Mouse (Mus musculus): Measurements from ENCODE around the gene Morn3. TPM values are rescaled to one million over a fixed set of nuclear protein-coding genes. Genes with fewer than 3 reads are reported as not detected.

The Morn3 gene
- polyA plus RNA-seq, 1 experiment from 2014 or later: 0.45 TPM

DNA sequence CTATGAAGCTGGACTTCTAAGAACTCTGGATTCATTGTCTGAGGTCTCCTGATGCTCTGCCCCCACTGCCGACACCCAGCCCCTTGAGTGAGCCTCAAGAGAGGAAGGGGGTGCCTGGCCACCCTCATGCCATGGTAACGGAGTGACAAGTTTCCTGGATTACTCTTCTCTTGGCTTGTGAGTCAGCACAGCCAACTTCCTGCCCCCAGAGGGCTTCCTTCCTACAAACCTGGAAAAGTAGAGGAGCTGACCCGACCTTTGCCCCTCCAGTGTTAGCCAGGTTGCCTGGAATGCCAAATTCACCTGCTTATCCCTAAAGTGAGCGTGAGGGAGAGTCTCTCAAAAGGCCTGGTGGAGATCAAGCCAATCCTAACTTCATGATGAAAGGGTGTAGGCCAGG lies 29.3 kb downstream of the Morn3 start:
- no peaks in the 10 kb centered on the region for H3K36me3 ChIP-seq
- no peak for ATAC-seq
- H3K9me3 ChIP-seq: no peaks in the 10 kb centered on the region
- no peak overlapping the region for H3K4me2 ChIP-seq (replicated peaks)
- H3K27me3 ChIP-seq (replicated peaks): no peaks in the 10 kb centered on the region
- WGBS: 70% methylated on average over 4 of the region's 4 CpGs
- H3K27ac ChIP-seq: no peak overlapping the region
- no peak overlapping the region for H3K9ac ChIP-seq
- peaks cover 28% of the 10 kb centered on the region for H3K4me1 ChIP-seq (replicated peaks)
- no peak overlapping the region for H3K4me3 ChIP-seq (replicated peaks)

DNA sequence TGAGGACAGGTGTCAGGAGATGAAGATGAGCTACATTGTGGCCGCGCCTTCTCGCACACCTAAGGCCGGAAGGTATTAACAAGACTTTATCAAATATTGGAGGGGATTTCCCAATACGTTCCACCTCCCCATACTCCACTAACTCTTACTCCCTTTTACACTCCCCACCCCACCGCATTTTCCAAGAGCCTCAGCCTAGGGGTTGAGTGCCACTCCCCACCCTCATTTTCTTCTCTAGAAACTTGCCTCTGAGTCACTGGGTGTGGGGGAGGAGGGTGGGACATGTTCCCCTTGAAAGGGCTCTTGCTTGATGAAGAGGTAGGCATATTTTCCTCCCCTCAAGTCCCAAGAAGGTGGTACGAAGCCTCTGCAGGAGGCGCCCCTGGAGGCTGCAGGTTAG lies 30.9 kb downstream of the Morn3 start:
- Histone ChIP-seq H3K4me3 (replicated peaks) (peak overlapping the region; percentile 72), H3K4me1 (replicated peaks) (peaks cover 28% of the 10 kb centered on the region), H3K27me3 (replicated peaks) (no peaks in the 10 kb centered on the region), H3K9me3 (no peaks in the 10 kb centered on the region), H3K9ac (peak overlapping the region; percentile 78), H3K27ac (peak overlapping the region; percentile 95), H3K36me3 (no peaks in the 10 kb centered on the region), H3K4me2 (replicated peaks) (peak overlapping the region; percentile 74)
- no peak for ATAC-seq
- WGBS: 14% methylated on average over 8 of the region's 8 CpGs

DNA sequence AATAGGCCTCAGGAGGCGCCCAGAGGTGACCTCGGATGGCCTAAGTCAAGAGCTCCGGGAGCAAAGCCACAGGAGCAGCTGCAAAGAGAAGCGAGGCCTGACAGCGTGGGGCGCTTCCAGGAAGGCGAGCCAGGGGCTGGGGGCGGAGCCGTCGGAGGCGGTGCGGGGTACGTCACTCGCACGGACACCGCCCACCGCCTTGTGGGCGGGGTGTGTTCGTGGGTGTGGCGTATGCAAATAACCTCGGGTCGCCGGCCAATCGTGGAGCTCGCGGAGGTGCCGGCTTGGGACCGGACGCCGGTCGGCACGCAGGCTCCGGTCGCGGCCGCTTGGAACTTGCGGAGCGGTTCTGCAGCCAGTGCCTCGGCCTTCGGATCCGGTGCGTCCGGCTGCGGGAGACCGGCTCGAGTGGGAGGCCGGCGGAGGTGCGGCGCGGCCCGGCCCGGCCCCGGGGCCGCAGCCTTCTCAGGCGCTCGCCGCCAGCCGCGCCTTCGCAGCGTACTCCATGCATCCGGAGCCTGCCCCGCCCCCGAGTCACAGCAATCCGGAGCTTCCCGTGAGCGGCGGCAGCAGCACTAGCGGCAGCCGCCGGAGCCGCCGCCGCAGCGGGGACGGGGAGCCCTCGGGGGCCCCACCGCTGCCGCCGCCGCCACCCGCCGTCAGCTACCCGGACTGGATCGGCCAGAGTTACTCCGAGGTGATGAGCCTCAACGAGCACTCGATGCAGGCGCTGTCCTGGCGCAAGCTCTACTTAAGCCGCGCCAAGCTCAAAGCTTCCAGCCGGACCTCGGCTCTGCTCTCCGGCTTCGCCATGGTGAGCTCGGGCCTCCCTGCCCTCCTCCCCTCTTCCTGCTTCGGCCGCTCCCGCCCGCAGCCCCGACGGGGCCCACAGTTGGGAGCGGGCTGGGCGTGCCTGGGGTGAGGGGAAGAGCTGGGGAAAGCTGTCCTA lies 31.8 kb downstream of the Morn3 start, which contains the start of gene Orai1:
Gene Orai1, plus strand, starts transcription at position 322 of the 949 bp plus-strand sequence.
- peak within 1 kb of the TSS; percentile 72 for H3K4me3 ChIP-seq (replicated peaks)
- ATAC-seq: peak; percentile 95
- no peaks in the 10 kb centered on the region for H3K9me3 ChIP-seq
- peak within 1 kb of the TSS; percentile 95 for H3K27ac ChIP-seq
- peak within 1 kb of the TSS; percentile 78 for H3K9ac ChIP-seq
- H3K4me2 ChIP-seq (replicated peaks): peak within 1 kb of the TSS; percentile 74
- peaks cover 28% of the 10 kb centered on the region for H3K4me1 ChIP-seq (replicated peaks)
- under 1% methylated on average over 103 of the region's 106 CpGs for WGBS
- H3K27me3 ChIP-seq (replicated peaks): no peaks in the 10 kb centered on the region
- no peaks in the 10 kb centered on the region for H3K36me3 ChIP-seq

DNA sequence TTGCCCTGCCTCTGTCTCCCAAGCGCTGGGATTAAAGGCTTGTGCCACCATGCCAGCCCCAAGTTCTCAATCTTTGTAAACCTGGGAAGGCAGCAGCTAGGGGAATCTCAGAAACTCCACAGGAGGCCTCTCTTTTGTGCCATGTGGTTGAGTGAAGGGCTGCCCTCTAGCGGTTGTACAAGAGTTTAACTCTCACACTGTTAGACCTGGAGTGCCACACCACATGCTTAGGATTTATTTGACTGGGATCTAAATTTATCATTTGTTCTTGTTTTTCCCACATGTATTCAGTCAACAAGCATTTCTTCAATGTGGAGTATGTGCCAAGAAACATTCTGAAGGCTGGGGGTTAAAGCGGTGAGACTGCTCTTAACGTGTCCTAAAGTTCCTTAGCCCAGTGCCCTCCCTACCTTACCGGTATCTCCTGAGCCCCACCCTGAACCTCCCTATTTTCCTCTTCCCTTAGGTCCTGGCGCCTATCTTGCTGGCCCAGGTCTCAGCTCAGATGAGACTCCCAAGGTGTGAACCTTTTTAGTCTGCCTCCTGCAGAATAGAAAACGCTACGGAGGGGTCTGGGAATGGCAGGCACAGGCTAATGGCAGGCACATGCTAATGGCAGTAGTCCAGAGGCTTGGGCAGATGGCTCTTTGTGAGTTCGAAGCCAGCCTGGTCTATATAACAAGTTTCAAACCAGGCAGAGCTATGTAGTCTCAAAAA lies 33.1 kb downstream of the Morn3 start:
- Histone ChIP-seq H3K4me3 (replicated peaks) (no peak overlapping the region), H3K9me3 (no peaks in the 10 kb centered on the region), H3K4me1 (replicated peaks) (peaks cover 19% of the 10 kb centered on the region), H3K27ac (0 out of 2 replicates have a peak overlapping the region, but pooled peaks have one; percentile 44), H3K27me3 (replicated peaks) (no peaks in the 10 kb centered on the region), H3K9ac (no peak overlapping the region), H3K4me2 (replicated peaks) (no peak overlapping the region), H3K36me3 (no peaks in the 10 kb centered on the region)
- WGBS: 61% methylated on average over 9 of the region's 9 CpGs
- no peak for ATAC-seq

DNA sequence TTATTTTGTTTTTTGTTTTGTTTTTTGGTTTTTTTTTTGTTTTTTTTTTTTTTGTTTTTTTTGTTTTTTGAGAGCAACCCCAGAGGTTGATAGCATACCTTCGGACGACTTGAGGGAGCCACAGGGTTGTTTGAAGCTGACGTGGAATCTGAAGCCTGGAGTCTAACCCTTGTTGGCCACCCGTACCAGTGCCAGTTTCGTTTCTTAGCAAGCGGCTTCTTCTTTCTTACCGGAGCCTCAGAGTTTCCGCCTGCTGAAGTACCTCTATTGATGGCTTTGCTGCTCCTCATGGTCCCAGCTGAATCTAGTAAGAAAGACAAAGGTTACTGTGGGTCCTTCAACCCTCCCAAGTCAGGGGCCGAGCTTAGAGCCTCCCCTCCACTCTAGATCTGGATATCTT lies 35.1 kb downstream of the Morn3 start:
- H3K9ac ChIP-seq: no peak overlapping the region
- WGBS: 94% methylated on average over 9 of the region's 9 CpGs
- H3K9me3 ChIP-seq: no peaks in the 10 kb centered on the region
- H3K27me3 ChIP-seq (replicated peaks): no peaks in the 10 kb centered on the region
- no peak overlapping the region for H3K27ac ChIP-seq
- H3K4me1 ChIP-seq (replicated peaks): peaks cover 12% of the 10 kb centered on the region
- no peak overlapping the region for H3K4me2 ChIP-seq (replicated peaks)
- H3K4me3 ChIP-seq (replicated peaks): no peak overlapping the region
- no peaks in the 10 kb centered on the region for H3K36me3 ChIP-seq
- ATAC-seq: no peak

DNA sequence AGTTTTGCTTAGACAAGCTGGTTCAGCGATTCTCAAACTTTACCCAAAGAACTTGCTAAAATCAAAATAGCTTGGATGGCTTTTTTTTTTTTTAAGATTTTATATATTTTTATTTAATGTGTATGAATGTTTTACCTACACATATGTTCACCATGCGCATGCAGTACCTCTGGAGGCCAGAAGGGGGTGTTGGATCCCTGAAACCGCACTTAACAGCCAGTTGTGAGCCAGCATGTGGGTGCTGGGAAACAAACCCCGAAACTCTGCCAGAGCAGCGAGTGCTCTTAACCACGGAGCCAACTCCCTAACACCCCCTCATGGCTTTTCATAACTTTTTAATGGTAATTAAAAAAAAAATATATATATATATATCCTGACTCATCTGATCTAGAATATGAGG lies 36.0 kb downstream of the Morn3 start:
- H3K27ac ChIP-seq: no peak overlapping the region
- H3K36me3 ChIP-seq: no peaks in the 10 kb centered on the region
- H3K4me2 ChIP-seq (replicated peaks): no peak overlapping the region
- no peaks in the 10 kb centered on the region for H3K27me3 ChIP-seq (replicated peaks)
- WGBS: 93% methylated on average over 6 of the region's 6 CpGs
- peaks cover 6% of the 10 kb centered on the region for H3K4me1 ChIP-seq (replicated peaks)
- no peak for ATAC-seq
- no peaks in the 10 kb centered on the region for H3K9me3 ChIP-seq
- no peak overlapping the region for H3K4me3 ChIP-seq (replicated peaks)
- no peak overlapping the region for H3K9ac ChIP-seq

DNA sequence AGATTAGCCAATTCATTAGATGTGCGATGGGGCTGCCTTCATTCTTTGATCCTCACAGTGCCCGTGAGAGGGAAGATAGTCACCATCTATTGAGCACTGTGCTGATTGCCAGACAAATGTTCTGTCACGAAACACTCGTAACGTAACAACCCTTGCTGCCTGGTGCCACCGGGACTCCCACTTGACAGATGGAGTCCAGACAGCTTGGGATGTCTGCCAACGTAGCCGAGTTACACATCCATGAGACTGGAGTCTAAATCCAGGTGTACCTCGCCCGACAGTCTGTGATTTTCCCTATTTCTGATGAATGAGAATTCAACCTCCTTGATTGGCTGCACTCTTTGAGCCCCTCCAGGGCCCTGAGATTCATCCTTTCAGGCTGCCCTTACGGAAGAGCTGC lies 36.9 kb downstream of the Morn3 start:
- Histone ChIP-seq H3K36me3 (no peaks in the 10 kb centered on the region), H3K27ac (no peak overlapping the region), H3K4me3 (replicated peaks) (no peak overlapping the region), H3K9me3 (no peaks in the 10 kb centered on the region), H3K4me1 (replicated peaks) (peaks cover 4% of the 10 kb centered on the region), H3K4me2 (replicated peaks) (no peak overlapping the region), H3K27me3 (replicated peaks) (no peaks in the 10 kb centered on the region), H3K9ac (no peak overlapping the region)
- 59% methylated on average over 11 of the region's 11 CpGs for WGBS
- no peak for ATAC-seq

DNA sequence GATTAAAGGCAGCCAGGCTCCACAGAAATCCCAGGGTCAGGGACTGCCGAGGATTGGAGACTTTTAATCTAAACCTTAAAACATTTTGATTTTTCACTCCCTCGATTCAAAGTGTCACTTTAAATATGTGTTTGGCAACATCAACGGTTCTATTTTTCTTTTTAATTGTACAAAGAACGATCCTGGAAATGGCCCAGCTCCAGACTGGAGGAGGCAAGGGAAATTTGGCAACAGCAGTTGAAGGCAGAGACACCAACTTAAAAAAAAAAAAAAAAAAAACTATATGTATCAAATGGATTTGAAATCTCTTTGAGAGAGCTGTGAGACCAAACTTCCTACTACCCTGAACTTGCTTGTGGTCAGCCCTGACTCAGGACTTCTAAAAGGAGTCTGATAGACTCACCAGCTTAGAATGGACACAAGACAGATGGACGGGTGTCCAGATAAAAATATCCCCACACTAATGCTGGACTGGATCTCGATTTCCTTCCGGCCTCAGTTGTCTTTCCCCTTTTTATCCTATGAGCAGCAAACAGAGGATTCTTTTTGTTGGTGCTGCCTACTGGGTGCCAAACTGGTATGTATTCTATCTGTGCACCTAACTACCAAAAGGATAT lies 37.8 kb downstream of the Morn3 start:
- no peak for ATAC-seq
- WGBS: 62% methylated on average over 7 of the region's 7 CpGs
- Histone ChIP-seq H3K9ac (no peak overlapping the region), H3K36me3 (no peaks in the 10 kb centered on the region), H3K27ac (no peak overlapping the region), H3K4me2 (replicated peaks) (no peak overlapping the region), H3K4me1 (replicated peaks) (no peaks in the 10 kb centered on the region; the same call in 1 of the 2 replicates), H3K27me3 (replicated peaks) (no peaks in the 10 kb centered on the region), H3K4me3 (replicated peaks) (no peak overlapping the region), H3K9me3 (no peaks in the 10 kb centered on the region)

DNA sequence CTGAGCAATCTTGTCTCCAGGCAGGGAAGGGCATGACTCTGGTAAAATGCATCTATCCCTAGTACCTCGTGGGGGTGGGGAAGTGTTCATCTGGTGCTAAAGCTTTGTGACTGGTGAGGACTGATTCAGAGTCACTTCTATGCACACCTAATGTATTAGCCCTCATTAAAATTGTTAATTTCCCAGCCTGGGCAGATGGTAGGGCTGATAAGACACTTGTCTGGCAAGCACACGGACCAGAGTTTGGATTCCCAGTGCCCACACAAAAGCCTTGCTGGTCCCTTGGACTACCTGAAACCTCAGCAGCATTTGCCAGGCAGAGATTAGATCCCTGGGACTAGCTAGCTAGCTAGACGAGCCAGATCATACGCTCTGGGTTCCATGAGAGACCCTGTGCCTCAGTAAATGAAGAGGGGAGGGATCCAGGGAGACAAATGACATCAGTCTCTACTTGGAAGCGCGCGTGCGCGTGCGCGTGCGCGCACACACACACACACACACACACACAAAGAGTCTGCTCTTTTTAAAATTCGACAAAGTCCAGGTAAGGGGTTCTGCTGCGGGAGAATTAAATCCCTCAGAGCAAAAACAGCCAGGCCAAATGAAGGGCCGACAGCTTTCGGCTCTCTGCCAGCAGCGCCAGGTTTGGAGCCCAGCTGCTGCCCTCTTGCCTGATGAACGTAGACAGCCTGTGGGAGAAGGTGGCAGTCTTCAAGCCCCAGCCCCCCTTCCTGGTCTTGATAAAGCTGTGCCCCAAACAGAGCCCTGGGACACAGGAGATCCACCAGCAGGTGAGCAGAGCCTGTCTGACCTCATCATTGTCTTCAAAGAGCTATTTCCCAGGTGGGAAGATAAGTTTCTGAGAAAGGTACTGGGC lies 40.9 kb downstream of the Morn3 start:
- Histone ChIP-seq H3K4me1 (replicated peaks) (no peaks in the 10 kb centered on the region), H3K36me3 (no peaks in the 10 kb centered on the region), H3K27ac (no peak overlapping the region), H3K9ac (no peak overlapping the region), H3K4me2 (replicated peaks) (peak overlapping the region; percentile 9; the same call in 1 of the 2 replicates), H3K27me3 (replicated peaks) (no peaks in the 10 kb centered on the region), H3K4me3 (replicated peaks) (no peak overlapping the region), H3K9me3 (no peaks in the 10 kb centered on the region)
- WGBS: 48% methylated on average over 19 of the region's 19 CpGs
- ATAC-seq: no peak

DNA sequence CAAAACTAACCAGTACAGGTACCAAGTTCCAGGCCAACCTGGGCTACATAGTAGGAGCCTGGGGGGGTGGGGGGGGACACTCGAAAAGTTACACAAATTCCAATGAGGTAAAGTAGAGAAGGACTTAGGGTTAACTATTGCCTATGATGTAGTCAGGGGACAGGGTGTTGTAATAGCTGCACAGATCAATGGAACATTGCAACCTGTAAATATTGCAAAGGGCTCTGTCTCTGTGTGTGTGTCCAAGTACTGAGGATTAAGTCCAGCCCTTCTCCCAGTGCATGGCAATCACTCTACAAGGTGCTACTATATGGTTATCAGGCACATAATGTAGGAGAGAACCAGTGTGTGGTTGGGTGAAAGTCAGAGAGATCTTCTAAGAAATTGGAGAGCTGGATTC lies 45.9 kb downstream of the Morn3 start:
- 57% methylated on average over 1 of the region's 1 CpGs for WGBS
- no peak overlapping the region for H3K4me2 ChIP-seq (replicated peaks)
- no peaks in the 10 kb centered on the region for H3K4me1 ChIP-seq (replicated peaks)
- H3K27ac ChIP-seq: no peak overlapping the region
- H3K4me3 ChIP-seq (replicated peaks): no peak overlapping the region
- H3K9me3 ChIP-seq: no peaks in the 10 kb centered on the region
- H3K27me3 ChIP-seq (replicated peaks): no peaks in the 10 kb centered on the region
- ATAC-seq: no peak
- no peaks in the 10 kb centered on the region for H3K36me3 ChIP-seq
- H3K9ac ChIP-seq: no peak overlapping the region

DNA sequence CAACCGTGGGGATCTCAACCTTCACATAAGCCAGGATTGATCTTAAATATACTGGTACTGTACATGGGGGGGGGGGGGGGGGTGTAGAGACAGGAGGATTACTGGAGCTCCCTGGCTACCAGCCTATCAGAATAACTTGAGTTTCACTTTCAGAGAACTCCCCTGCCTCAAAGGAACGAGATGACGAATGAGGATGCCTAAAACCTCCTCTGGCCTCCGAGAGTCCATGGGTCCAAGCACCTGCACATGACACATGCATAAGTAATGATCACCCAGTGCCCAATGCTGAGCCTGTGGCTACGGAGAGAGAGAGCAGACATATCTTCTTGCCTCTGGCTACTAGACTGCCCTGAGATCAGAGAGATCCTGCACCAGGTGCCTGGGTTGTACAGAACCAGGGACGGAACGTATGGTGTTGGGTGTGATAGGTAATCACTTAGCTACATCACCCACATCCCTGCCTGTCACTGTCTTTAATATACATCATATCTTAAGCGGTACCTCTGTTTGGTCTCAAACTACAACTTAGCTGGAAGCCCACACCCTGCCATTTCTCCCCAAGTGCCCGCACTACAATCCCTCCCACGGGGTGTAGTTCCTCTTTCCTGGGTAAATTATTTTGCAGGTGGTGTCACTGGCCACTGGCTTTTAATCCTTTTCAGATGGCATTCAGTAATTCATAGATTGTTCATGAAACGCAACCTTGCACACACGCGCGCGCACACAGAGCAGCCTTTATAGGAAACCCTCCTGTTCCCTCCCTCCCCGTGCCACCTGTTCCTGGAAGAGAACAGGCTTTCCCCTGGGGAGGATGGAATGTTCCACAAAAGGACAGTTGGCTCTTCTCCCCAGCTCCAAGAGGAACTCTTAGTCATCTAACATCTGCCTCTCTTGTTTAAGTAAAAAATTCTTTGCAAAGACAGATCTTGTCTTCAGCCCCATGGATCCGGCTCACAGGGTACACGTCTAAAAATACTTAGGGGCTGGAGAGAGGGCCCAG lies 49.3 kb downstream of the Morn3 start:
- no peaks in the 10 kb centered on the region for H3K4me1 ChIP-seq (replicated peaks)
- no peaks in the 10 kb centered on the region for H3K9me3 ChIP-seq
- ATAC-seq: no peak
- H3K27me3 ChIP-seq (replicated peaks): no peaks in the 10 kb centered on the region
- H3K27ac ChIP-seq: no peak overlapping the region
- H3K36me3 ChIP-seq: no peaks in the 10 kb centered on the region
- H3K4me3 ChIP-seq (replicated peaks): no peak overlapping the region
- no peak overlapping the region for H3K9ac ChIP-seq
- no peak overlapping the region for H3K4me2 ChIP-seq (replicated peaks)
- WGBS: 79% methylated on average over 18 of the region's 18 CpGs

All from intestine, embryonic 15.5 days (tissue).